Mouse (Mus musculus) lung, adult 2 months (tissue): ENCODE results near the gene Ccr4. TPM values are rescaled to one million over a fixed set of nuclear protein-coding genes. Genes with fewer than 3 reads are reported as not detected.

Source experiments
- DNase-seq: peaks from one replicate; pipeline ENCODE4 v3.0.0; 2022
- H3K4me1 ChIP-seq: fragments of 200-500 bp; 2 replicates; pipeline ENCODE4 v1.6.1; 2011; ENCODE audit warnings: low read length; ENCODE audit not compliant: control insufficient read depth, insufficient read depth
- H3K4me3 ChIP-seq: fragments of 200-500 bp; replicated peaks from 2 replicates; pipeline ENCODE3; 2011; ENCODE audit warnings: low read depth, mild to moderate bottlenecking, control low read depth, low read length; ENCODE audit errors: extremely low read depth
- CTCF ChIP-seq: fragments of 200-500 bp; IDR thresholded peaks from 2 replicates; pipeline ENCODE4 v1.5.1; 2011; ENCODE audit warnings: mild to moderate bottlenecking, low read length, control low read depth; ENCODE audit not compliant: insufficient read depth
- POLR2A ChIP-seq: fragments of 200-500 bp; IDR thresholded peaks from 2 replicates; pipeline ENCODE4 v1.6.1; 2011; ENCODE audit warnings: low read depth, mild to moderate bottlenecking, control low read depth, low read length, borderline replicate concordance; ENCODE audit errors: extremely low read depth
- WGBS: fragments of 180-500 bp; shearing (Covaris S2); methylation state at CpG from one replicate; pipeline ENCODE4 v1.1.7; 2018; 5-methylcytosine and 5-hydroxymethylcytosine counted together
- polyA plus RNA-seq: library from polyadenylated mRNA; depleted of rRNA; stranded (reverse); fragments of >200 nt; gene quantifications from 2 replicates; pipeline ENCODE4 v1.2.3, GENCODE M21; 2012

Gene Ccr4
- polyA plus RNA-seq, 1 experiment: 0.69 TPM

GRCm38 (mm10) chr9:114538996-114539563 is 34.4 kb upstream of the Ccr4 start:
- TF ChIP-seq POLR2A (no peak), CTCF (no peak)
- no peaks in the 10 kb centered on the region for H3K4me1 ChIP-seq
- H3K4me3 ChIP-seq: no peak overlapping the region
- no peak for DNase-seq
- 78% methylated on average over 7 of the region's 7 CpGs for WGBS

- Histone ChIP-seq H3K4me1 (no peaks in the 10 kb centered on the region), H3K4me3 (no peak overlapping the region)
- TF ChIP-seq POLR2A: no peak
- 77% methylated on average over 2 of the region's 2 CpGs for WGBS
- DNase-seq: no peak
Measured at GRCm38 (mm10) chr9:114536628-114537027, 31.9 kb upstream of the Ccr4 start.

GRCm38 (mm10) chr9:114534747-114535517 is 30.2 kb upstream of the Ccr4 start:
- WGBS: 83% methylated on average over 9 of the region's 9 CpGs
- Histone ChIP-seq H3K4me3 (no peak overlapping the region), H3K4me1 (no peaks in the 10 kb centered on the region)
- DNase-seq: no peak
- TF ChIP-seq CTCF (no peak), POLR2A (no peak)

GRCm38 (mm10) chr9:114533848-114534247 is 29.1 kb upstream of the Ccr4 start:
- no peak for TF ChIP-seq CTCF
- no peak for TF ChIP-seq POLR2A
- Histone ChIP-seq H3K4me3 (no peak overlapping the region), H3K4me1 (no peaks in the 10 kb centered on the region)
- no peak for DNase-seq
- 73% methylated on average over 4 of the region's 4 CpGs for WGBS

GRCm38 (mm10) chr9:114531276-114531675 is 26.6 kb upstream of the Ccr4 start:
- TF ChIP-seq POLR2A (no peak), CTCF (no peak)
- WGBS: 62% methylated on average over 11 of the region's 11 CpGs
- no peak for DNase-seq
- peaks cover 2% of the 10 kb centered on the region; the same call in 1 of the 2 replicates for H3K4me1 ChIP-seq
- H3K4me3 ChIP-seq: no peak overlapping the region

- no peak for DNase-seq
- no peak for TF ChIP-seq CTCF
- TF ChIP-seq POLR2A: no peak
- WGBS: 27% methylated on average over 9 of the region's 9 CpGs
- Histone ChIP-seq H3K4me1 (peaks cover 2% of the 10 kb centered on the region; the same call in 1 of the 2 replicates), H3K4me3 (no peak overlapping the region)
Measured at GRCm38 (mm10) chr9:114528680-114529048, 23.9 kb upstream of the Ccr4 start.

GRCm38 (mm10) chr9:114527992-114528679 is 23.4 kb upstream of the Ccr4 start:
- Histone ChIP-seq H3K4me1 (peaks cover 2% of the 10 kb centered on the region; the same call in 1 of the 2 replicates), H3K4me3 (no peak overlapping the region)
- TF ChIP-seq POLR2A (no peak), CTCF (no peak)
- DNase-seq: no peak
- 35% methylated on average over 17 of the region's 17 CpGs for WGBS

- TF ChIP-seq CTCF: no peak
- no peak for TF ChIP-seq POLR2A
- peak; percentile 48 for DNase-seq
- 5% methylated on average over 16 of the region's 16 CpGs for WGBS
- H3K4me1 ChIP-seq: peaks cover 2% of the 10 kb centered on the region; the same call in 1 of the 2 replicates
- H3K4me3 ChIP-seq: peak overlapping the region; percentile 18
Measured at GRCm38 (mm10) chr9:114527085-114527484, 22.4 kb upstream of the Ccr4 start.

- DNase-seq: peak; percentile 27
- Histone ChIP-seq H3K4me1 (peaks cover 2% of the 10 kb centered on the region; the same call in 1 of the 2 replicates), H3K4me3 (no peak overlapping the region)
- 60% methylated on average over 8 of the region's 8 CpGs for WGBS
- TF ChIP-seq POLR2A (no peak), CTCF (no peak)
Measured at GRCm38 (mm10) chr9:114526581-114526980, 21.9 kb upstream of the Ccr4 start.
